Mouse (Mus musculus) adipocyte (in vitro differentiated cells): ENCODE results near the gene Cenpu.

Source experiments
- DNase-seq: peaks from one replicate; pipeline ENCODE4 v3.0.0-alpha.2; 2016; ENCODE audit warnings: low spot score

The Cenpu gene

DNA sequence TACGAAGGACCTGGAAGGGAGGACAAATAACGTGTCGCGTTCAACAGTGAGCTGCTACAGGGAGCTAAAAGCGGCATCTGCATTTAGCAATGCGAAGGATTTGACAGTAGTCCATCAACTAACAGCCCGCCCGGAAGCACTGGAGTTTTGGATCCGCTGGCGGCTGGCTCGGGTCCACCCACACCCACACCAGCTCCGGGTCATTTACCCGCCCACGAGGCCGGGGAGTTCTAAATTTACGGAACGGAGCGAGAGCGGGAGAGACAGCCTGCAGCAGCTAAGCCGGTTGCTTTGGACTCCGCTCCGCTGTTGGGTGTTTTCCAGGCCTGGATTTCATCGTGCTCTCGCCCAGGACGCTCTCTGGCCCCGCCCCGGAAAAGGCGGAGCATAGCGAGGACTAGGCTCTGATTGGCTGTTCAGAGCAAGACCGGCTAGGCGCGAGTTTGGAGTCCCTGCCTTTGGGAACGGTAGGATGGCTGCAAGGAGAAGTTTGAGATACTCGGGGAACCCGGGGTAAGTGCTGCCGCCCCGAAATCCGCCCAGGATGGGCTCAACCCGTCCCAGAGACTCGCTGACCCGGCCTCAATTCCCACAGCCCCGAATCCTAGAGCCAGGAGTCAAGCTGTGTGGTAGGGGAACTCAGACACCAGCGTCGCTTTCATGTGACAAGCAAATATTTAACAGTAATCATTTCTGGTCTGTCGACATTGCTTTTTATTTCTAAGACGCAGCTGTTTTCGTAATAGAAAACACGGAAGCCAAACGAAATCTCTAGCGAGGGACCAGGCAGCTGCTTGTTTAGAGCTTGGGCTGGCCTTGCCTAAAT is at the start of gene Cenpu:
Gene Cenpu (plus strand): TSS at position 414 of the 826 bp plus-strand sequence.
- peak; percentile 100 for DNase-seq

DNA sequence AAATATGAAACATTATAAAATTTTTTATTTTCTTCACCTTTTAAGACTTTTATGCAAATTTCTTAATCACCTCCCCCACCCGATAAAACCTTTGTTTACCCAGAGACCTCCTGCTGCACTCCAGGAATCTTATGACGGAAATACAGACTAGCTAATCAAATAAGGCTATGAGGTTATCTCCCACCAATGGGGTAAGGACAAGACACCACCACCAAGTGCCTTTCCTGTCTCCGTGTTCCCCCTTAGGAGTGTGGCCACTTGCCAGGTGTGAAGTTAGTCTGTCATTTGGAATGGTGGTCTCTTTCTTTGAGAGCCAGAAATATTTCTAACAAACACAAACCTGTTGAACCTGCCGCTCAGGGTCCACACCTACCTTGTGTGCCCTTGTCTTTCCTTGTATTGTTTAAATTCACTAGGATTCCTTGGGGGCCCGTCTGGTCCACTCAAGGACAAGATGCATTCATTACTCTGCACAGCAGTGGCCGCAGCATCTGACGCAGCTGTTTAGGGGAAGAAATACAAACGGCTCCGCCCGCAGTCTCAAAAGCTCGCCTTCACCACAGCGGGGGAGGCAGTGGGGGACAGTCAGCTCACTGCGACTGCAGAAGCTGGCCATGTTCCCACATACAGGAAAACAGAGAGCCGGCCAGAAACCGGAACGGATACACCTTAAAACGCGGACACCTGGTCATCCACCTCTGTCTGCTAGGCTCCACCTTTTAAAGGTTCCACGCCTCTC is 49.3 kb upstream of the Cenpu start:
- no peak for DNase-seq

GRCm38 (mm10) chr8:46503072-46503695 is 48.6 kb upstream of the Cenpu start:
- no peak for DNase-seq

DNA sequence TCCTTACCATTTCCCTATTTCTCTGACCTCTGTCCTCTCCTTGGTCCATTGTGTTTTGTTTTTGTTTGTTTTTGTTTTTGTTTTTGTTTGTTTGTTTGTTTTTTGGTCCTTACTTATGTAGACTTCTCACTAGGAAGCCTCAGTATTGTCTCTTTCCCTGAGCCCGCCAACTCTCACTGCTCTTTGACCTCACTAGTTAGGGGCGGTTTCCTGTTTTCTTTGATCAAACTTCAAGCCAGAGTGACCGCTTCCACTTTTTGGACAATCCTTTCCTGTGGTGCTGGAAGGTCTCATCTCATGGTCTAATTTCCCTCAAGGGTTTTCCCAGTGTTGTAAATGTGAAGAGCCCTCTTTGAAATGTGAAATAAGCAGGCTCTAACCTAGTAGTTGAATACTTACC is 47.6 kb upstream of the Cenpu start:
- DNase-seq: no peak

DNA sequence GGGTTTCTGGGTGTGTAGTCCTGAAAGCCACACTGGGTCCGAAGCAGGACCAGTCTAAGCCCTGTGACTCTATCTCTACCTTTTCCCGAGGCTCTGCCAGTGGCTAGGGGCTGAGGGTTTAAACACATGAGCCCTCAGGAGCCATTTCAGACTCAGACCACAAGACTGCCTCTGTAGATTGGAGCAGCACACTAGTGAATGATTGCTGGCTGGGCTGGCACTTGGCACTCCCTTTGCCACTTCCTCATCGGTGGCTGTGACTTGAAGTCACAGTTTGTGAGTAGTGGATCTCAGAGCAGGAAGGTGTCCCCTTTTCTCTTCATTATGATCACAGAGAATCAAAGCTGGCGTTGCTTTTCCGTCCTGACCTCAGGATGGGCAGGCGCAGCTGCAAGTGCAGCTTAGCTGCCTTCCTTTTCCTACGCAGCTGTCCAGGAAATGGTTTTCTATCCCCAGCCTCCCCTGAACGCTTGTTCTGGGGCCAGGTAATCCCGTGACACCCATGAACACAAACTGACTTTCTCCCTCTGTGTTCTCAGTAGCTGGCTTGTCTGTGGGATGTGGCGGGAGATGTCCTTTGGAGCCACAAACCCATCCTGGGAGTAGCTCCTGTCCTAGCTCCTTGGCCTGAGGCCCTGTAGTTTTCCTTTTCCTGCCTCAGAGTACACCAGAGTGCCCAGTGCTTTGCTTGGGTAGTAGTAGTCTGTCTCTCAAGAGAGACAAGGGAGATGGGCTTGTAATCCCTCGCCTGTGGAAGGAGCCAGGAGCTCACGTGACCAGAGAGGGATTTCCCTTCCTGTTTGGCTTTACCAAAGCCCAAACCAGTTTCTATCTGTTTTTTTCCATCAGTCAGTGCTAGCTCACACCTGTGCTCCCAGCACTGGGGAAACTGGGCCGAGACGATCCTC is 43.1 kb upstream of the Cenpu start:
- no peak for DNase-seq

GRCm38 (mm10) chr8:46509474-46509873 is 42.4 kb upstream of the Cenpu start:
- no peak for DNase-seq

- no peak for DNase-seq
Measured at GRCm38 (mm10) chr8:46511336-46511735, 40.5 kb upstream of the Cenpu start.

- no peak for DNase-seq
Measured at GRCm38 (mm10) chr8:46512538-46512937, 39.3 kb upstream of the Cenpu start.

DNA sequence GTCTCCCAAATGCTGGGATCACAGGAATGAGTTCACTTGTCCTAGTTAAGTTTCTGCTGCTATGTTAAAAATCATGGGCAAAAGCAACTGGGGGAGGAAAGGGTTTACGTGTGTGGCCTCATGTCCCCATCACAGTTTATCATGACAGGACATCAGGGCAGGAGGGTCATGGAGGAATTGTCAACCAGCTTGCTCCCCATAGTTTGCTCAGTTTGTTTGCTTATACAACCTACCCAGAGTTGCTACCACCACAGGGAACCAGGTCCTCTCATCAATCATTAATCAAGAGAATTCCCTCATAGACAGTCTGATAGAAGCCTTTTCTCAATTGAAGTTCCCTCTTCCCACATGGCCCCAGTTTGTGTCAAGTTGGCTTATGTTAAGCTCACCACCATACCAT is 37.8 kb upstream of the Cenpu start:
- DNase-seq: no peak

DNA sequence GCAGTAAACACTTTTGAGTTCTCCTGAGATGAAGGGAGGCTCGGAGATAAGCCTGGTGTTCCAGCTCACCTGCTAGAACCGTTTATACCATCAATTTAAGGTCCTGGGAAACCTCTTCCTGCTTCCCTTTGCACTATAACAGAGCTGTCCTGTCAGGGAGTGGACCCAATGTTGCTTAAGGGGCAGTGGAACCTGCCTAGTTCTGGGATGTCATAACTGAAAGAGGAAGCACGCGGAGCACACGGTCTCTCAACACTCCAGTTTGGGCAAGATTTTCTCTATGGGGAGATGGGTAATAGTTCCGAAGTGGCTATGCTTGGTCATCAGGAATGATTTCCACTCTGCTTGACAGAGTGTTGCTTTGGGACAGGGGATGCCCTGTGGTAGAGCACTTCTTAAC is 31.2 kb upstream of the Cenpu start:
- no peak for DNase-seq

DNA sequence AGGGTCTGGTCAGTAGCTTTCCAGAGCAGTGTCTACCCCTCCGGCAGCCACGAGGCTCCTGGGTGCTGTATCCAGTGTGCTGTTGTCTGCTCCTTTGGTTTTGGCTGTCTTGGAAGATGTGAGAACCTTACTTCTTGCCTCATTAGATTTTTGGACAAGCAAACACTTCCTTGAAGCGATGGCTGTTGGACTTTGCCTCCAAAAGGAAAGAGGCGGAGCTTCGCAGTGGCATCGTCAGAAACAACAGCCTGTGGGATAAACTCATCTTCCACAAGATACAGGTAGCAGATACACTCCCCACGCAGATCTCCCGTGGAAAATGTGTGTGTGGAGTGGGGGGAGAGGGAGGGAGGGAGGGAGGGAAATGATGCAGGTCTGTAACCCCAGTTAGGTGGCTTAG is 25.7 kb upstream of the Cenpu start:
- DNase-seq: no peak

- DNase-seq: no peak
Measured at GRCm38 (mm10) chr8:46526821-46527220, 25.0 kb upstream of the Cenpu start.

GRCm38 (mm10) chr8:46529508-46529907 is 22.3 kb upstream of the Cenpu start:
- DNase-seq: no peak

- no peak for DNase-seq
Measured at GRCm38 (mm10) chr8:46530541-46530940, 21.3 kb upstream of the Cenpu start.

GRCm38 (mm10) chr8:46533926-46534325 is 17.9 kb upstream of the Cenpu start:
- DNase-seq: no peak

GRCm38 (mm10) chr8:46539701-46540100 is 12.1 kb upstream of the Cenpu start:
- DNase-seq: peak; percentile 76

GRCm38 (mm10) chr8:46543191-46543590 is 8.6 kb upstream of the Cenpu start:
- DNase-seq: no peak

GRCm38 (mm10) chr8:46543662-46544061 is 8.2 kb upstream of the Cenpu start:
- DNase-seq: no peak

DNA sequence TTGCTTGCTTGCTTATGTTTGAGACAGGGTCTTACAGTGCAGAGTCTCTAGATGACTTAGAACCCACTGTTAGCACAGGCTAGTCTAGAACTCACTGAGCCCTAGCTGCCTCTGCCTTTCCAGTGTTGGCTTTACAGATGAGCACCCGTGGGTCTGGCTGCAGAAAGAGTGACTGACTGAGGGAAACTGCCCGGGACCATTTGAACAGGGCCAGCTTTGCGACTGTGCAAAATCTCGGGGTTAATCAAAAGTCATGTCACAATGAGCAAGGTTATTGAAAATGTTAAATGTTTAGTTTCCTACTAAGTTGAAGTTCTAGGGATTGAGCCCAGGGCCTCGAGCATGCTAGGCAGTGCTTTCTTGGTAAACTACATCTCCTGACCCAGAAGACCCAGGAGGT is 6.0 kb upstream of the Cenpu start:
- no peak for DNase-seq

DNA sequence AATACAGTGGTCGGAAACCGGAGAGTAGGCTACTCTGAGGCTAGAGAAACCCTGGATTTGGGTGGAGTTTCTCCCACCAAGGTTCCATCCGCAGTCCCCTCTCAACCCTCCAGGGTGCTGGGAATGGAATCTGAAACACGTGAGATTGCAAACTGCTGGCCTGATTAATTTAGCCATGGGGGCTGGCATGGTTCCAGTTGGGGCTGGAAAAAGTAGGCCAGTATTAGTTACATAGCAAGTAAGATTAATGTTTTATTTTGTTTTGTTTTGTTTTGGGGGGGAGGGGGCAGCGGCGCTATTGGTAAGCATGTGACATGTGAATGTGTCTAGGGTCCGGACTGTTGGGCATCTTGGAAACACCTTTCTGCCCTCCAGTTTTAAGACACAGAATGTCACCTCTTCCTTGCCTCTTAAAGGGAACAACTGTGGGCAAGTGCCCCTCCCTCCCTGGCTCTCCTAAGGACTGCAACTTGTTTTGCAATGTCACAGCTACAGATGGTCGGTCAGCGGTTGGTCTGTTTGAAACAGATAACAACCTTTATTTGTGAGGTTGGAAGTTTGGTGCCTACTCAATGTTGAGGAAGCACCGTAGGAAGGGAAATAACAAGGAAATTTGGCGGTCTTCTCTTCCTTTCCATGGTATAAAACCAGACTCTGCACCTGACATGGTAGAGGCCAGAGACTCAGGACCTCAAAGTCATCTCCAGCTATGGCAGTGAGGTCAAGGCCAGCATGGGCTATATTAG is 5.2 kb upstream of the Cenpu start:
- DNase-seq: no peak

- peak; percentile 88 for DNase-seq
Measured at GRCm38 (mm10) chr8:46547245-46547644, 4.6 kb upstream of the Cenpu start.
